Comparison of ENCODE assay signal across 34 mouse cellular contexts in the genomic region with DNA sequence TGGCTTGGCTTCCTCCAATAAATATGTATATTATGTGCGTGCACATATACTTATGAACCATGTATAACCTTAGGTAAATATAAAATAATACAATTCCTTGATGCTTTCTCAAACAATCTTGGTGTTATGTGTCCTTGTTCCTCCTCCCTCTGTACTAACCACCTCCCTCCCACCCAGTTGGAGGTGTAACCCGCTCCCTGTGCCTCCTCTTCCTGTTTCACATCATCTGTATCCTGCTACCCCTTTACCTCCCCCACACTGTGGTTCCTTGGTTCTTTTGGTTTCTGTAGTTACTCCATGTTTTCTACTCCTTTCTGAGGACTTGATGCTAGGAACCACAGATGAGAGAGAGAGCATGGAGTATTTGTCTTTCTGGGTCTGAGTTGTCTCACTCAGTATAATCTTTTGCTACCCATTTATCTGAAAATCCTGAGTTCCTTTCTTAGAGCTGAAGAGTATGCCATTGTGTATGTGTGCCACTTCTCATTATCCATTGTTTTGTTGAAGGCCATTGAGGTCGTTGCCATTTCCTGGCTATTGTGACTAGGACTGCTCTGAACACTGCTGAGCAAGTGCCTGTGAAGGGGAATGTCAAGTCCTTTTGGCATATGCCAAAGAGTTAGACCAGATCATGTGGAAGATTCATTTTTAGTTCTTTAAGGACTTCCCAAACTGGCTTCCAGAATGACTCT. TPM values are rescaled to one million over a fixed set of nuclear protein-coding genes. Genes with fewer than 3 reads are reported as not detected.
A peak's percentile ranks its signal among the peaks of the same experiment; 100 is the strongest.
DNase-seq lines count a peak whose midpoint lies in the region; ATAC-seq and TF ChIP-seq lines count a peak whose summit lies in the region.
"Had no signal": no experiment of that assay in that cellular context is flagged by ENCODE, and none has a peak within 500 bp of the region (broad histone marks: within the 10 kb centered on the region; RNA-seq: fewer than 3 reads in every experiment).

No protein-coding gene starts in this region.

- H3K9ac ChIP-seq in lung, embryonic 14.5 days, result no peak overlapping the region
- H3K9ac ChIP-seq: forebrain, postnatal 0 days; heart, embryonic 15.5 days; hindbrain, embryonic 12.5 days; limb, embryonic 13.5 days; liver, embryonic 13.5 days; neural tube, embryonic 12.5 days; stomach, embryonic 15.5 days had no signal

- peaks cover 11% of the 10 kb centered on the region for H3K36me3 ChIP-seq in lung, embryonic 14.5 days (ENCODE audit: insufficient read depth)

- H3K27ac ChIP-seq in lung, embryonic 14.5 days (ENCODE audit: low read depth), result no peak overlapping the region
- H3K27ac ChIP-seq: heart, embryonic 10.5 days; heart, embryonic 15.5 days; hindbrain, embryonic 12.5 days; hindbrain, postnatal 0 days; left cerebral cortex, adult 2 months; limb, embryonic 13.5 days; liver, embryonic 13.5 days; macrophage; midbrain, embryonic 10.5 days; neural tube, embryonic 12.5 days; stomach, embryonic 15.5 days had no signal

- no peak for TF ChIP-seq POLR2A in lung, adult 2 months (IDR thresholded peaks at IDR 0.05; ENCODE audit: borderline replicate concordance, extremely low read depth, low read depth, low read length)

- DNase-seq in lung, embryonic 14.5 days, result peak; percentile 21
- no peak for DNase-seq in lung, adult 2 months
- DNase-seq in Muller cell, postnatal 12 days (ENCODE audit: inconsistent ontology term), result peak; percentile 78
- DNase-seq in retina, embryonic 14.5 days (ENCODE audit: low spot score), result peak; percentile 54
- no peak for DNase-seq in left cerebral cortex, adult 9 months (ENCODE audit: low spot score in 2 of 2)
- DNase-seq in frontal cortex, postnatal 14 days (ENCODE audit: low spot score in 2 of 2), result no peak
- no peak for DNase-seq in kidney, postnatal 10 days
- DNase-seq: adrenal gland, postnatal 14 days; cerebellum, adult 11-12 months; cerebellum, adult 9-11 months; forebrain, postnatal 0 days; gastrocnemius, postnatal 10 days; heart, postnatal 36 days; kidney, adult 9 months; kidney, postnatal 25 days; liver, embryonic 13.5 days; lung, adult 18-20 months; right cerebral cortex, postnatal 14 days; thymus, postnatal 14 days had no signal

- no peaks in the 10 kb centered on the region for H3K4me1 ChIP-seq in lung, embryonic 14.5 days (ENCODE audit: insufficient read depth)
- peaks cover 5% of the 10 kb centered on the region for H3K4me1 ChIP-seq in lung, adult 2 months (ENCODE audit: control insufficient read depth, insufficient read depth, low read length)
- H3K4me1 ChIP-seq: heart, embryonic 10.5 days; heart, embryonic 15.5 days; hindbrain, embryonic 12.5 days; limb, embryonic 13.5 days; liver, embryonic 13.5 days; midbrain, embryonic 10.5 days; neural tube, embryonic 12.5 days; stomach, embryonic 15.5 days had no signal

- no peak for TF ChIP-seq CTCF in lung, embryonic 14.5 days (IDR thresholded peaks at IDR 0.05; ENCODE audit: low read depth)
- TF ChIP-seq CTCF in lung, adult 2 months (IDR thresholded peaks at IDR 0.05; ENCODE audit: insufficient read depth, low read length), result no peak

- H3K4me2 ChIP-seq in lung, embryonic 14.5 days, result no peak overlapping the region
- H3K4me2 ChIP-seq: heart, embryonic 15.5 days; hindbrain, embryonic 12.5 days; limb, embryonic 13.5 days; liver, embryonic 13.5 days; neural tube, embryonic 12.5 days; stomach, embryonic 15.5 days had no signal

- no peak for ATAC-seq in lung, embryonic 14.5 days (ENCODE audit: insufficient read depth)
- ATAC-seq in granulocyte monocyte progenitor cell, adult 5-6 weeks (replicated peaks; ENCODE audit: poor library complexity, severe bottlenecking), result peak; percentile 66
- ATAC-seq: forebrain, postnatal 0 days; hindbrain, postnatal 0 days; intestine, postnatal 0 days; midbrain, embryonic 16.5 days had no signal

- no peaks in the 10 kb centered on the region for H3K9me3 ChIP-seq in lung, embryonic 14.5 days (ENCODE audit: low read depth, low read length)
- H3K9me3 ChIP-seq: heart, embryonic 10.5 days; heart, embryonic 15.5 days; hindbrain, embryonic 12.5 days; limb, embryonic 13.5 days; liver, embryonic 13.5 days; midbrain, embryonic 10.5 days; neural tube, embryonic 12.5 days; stomach, embryonic 15.5 days had no signal

- no peak overlapping the region for H3K4me3 ChIP-seq in lung, embryonic 14.5 days (ENCODE audit: low read depth, low read length)
- H3K4me3 ChIP-seq in lung, adult 2 months (replicated peaks; ENCODE audit: extremely low read depth, low read depth, low read length), result no peak overlapping the region
- H3K4me3 ChIP-seq: erythroblast, embryonic 14.5 days; heart, embryonic 10.5 days; heart, embryonic 15.5 days; hindbrain, embryonic 12.5 days; left cerebral cortex, adult 2 months; limb, embryonic 13.5 days; liver, embryonic 13.5 days; midbrain, embryonic 10.5 days; myocyte; neural tube, embryonic 12.5 days; stomach, embryonic 15.5 days had no signal

- no peaks in the 10 kb centered on the region for H3K27me3 ChIP-seq in lung, embryonic 14.5 days (ENCODE audit: insufficient read depth, low read length)
- H3K27me3 ChIP-seq: heart, embryonic 15.5 days; hindbrain, embryonic 12.5 days; limb, embryonic 13.5 days; liver, embryonic 13.5 days; neural tube, embryonic 12.5 days; stomach, embryonic 15.5 days had no signal

- WGBS in lung, embryonic 14.5 days, result 80% methylated on average over 3 of the region's 3 CpGs
- WGBS in lung, adult 2 months, result 70% methylated on average over 3 of the region's 3 CpGs

RNA-seq across cellular contexts. Expression of a gene that starts 52.6 kb away (rescaled TPM):
- polyA plus RNA-seq in lung, embryonic 14.5 days (2014; fragmentation: Nextera tagmentation; extraction: Ambion mirVana), result 32.5 TPM in 2 replicates
- 4.1 and 7.1 TPM in 2 replicates for polyA plus RNA-seq in lung, adult 2 months (2012; rRNA removed)
- total RNA-seq in granulocyte monocyte progenitor cell, adult 5-6 weeks (2014; fragmentation: Nextera tagmentation), result 96.4 and 107 TPM in 2 replicates
- total RNA-seq in granulocyte monocyte progenitor cell, adult 5-6 weeks (2017), result 77.2 and 87.8 TPM in 2 replicates

Comparison
In these comparisons a context has a peak if more than half of its experiments do, and no peak if none do; other contexts are left out.
1. DNase-seq: peak in lung, embryonic 14.5 days (single experiment), Muller cell, postnatal 12 days (single experiment) and retina, embryonic 14.5 days (single experiment); none in lung, adult 2 months (single experiment), left cerebral cortex, adult 9 months (0 of 2), frontal cortex, postnatal 14 days (0 of 2) and kidney, postnatal 10 days (single experiment).